Mouse (Mus musculus): ENCODE measurements around the gene Lekr1. TPM values are rescaled to one million over a fixed set of nuclear protein-coding genes. Genes with fewer than 3 reads are reported as not detected.

The Lekr1 gene
- total and polyA plus RNA-seq, 3 experiments, result 1.8 to 2.5 TPM; not detected in 1

- Histone ChIP-seq H3K9ac (ENCODE audit: control insufficient read depth, low read depth, low read length, poor library complexity, severe bottlenecking) (no peak overlapping the region), H3K27me3 (ENCODE audit: control insufficient read depth in 1 of 2, insufficient read depth in 2 of 2, low read length in 2 of 2) (peaks cover 0 to 10% of the 10 kb centered on the region in 2 experiments; a peak in 2 of 4 replicates), H3K36me3 (ENCODE audit: control insufficient read depth in 1 of 2, insufficient read depth in 2 of 2, low read length in 2 of 2) (no peaks in the 10 kb centered on the region), H3K4me3 (ENCODE audit: control insufficient read depth in 1 of 2, insufficient read depth in 1 of 2, low read depth in 2 of 2, low read length in 2 of 2) (no peak overlapping the region), H3K79me2 (ENCODE audit: control insufficient read depth, insufficient read depth, low read length, poor library complexity) (no peaks in the 10 kb centered on the region), H3K4me1 (ENCODE audit: control insufficient read depth in 1 of 2, insufficient read depth in 2 of 2, low read length in 2 of 2) (no peaks in the 10 kb centered on the region), H3K27ac (ENCODE audit: control insufficient read depth, low read depth, low read length) (no peak overlapping the region), H3K9me3 (replicated peaks; ENCODE audit: insufficient read depth, low read length) (no peaks in the 10 kb centered on the region)
- no peak for DNase-seq (ENCODE audit: low read depth, low spot score)
- TF ChIP-seq NRF1 (IDR thresholded peaks at IDR 0.05; ENCODE audit: insufficient read depth, low read depth, low read length, poor library complexity, severe bottlenecking), result no peak
Measured at GRCm38 (mm10) chr3:65868931-65869330, 202.9 kb downstream of the Lekr1 start.

DNA sequence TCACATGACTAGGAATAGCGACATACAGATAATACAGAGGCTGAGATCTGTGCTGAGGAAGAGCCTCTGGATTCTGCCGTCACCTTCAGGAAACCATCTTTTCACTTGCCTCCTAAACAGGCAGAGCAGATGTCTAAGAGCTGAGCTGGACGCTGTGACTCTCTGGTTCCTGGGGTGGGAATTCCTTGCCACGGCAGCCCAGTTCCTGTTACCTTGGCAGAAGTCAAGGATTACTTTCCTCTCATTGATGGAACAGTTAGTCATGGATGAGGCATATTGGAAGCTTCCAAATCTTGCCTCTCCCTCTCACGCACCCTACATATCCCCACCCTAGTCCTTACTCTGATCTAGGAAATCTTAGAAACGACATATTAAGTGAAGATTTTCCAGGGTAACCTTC lies 203.7 kb downstream of the Lekr1 start:
- no peaks in the 10 kb centered on the region for H3K4me1 ChIP-seq (ENCODE audit: control insufficient read depth in 1 of 2, insufficient read depth in 2 of 2, low read length in 2 of 2)
- TF ChIP-seq MYC (IDR thresholded peaks at IDR 0.05; ENCODE audit: low read depth, low read length) (no peak), MEF2A (IDR thresholded peaks at IDR 0.05; ENCODE audit: extremely low read depth, insufficient replicate concordance, low read depth, low read length, poor library complexity, severe bottlenecking) (no peak), KAT2A (conservative IDR thresholded peaks at IDR 0.05; ENCODE audit: low read depth, low read length) (no peak), BHLHE40 (IDR thresholded peaks at IDR 0.05; ENCODE audit: borderline replicate concordance, low read depth, low read length) (no peak), ETS1 (IDR thresholded peaks at IDR 0.05; ENCODE audit: low read depth, low read length) (no peak), E2F4 (IDR thresholded peaks at IDR 0.05; ENCODE audit: borderline replicate concordance, low read depth, low read length) (no peak), POLR2AphosphoS2 (IDR thresholded peaks at IDR 0.05; ENCODE audit: low read length) (no peak), ZNF384 (IDR thresholded peaks at IDR 0.05; ENCODE audit: low read depth, low read length) (no peak), GATA1 (IDR thresholded peaks at IDR 0.05; ENCODE audit: low read depth, low read length) (no peak), MAFK (IDR thresholded peaks at IDR 0.05; ENCODE audit: borderline replicate concordance, low read depth, low read length) (no peak), NRF1 (IDR thresholded peaks at IDR 0.05; ENCODE audit: insufficient read depth, low read depth, low read length, poor library complexity, severe bottlenecking) (no peak), MXI1 (IDR thresholded peaks at IDR 0.05; ENCODE audit: low read depth, low read length) (no peak), GABPA (IDR thresholded peaks at IDR 0.05; ENCODE audit: low read depth, low read length) (no peak)
- no peak for DNase-seq (ENCODE audit: low read depth, low spot score)
- no peaks in the 10 kb centered on the region for H3K36me3 ChIP-seq (ENCODE audit: control insufficient read depth in 1 of 2, insufficient read depth in 2 of 2, low read length in 2 of 2)
- H3K27ac ChIP-seq (ENCODE audit: control insufficient read depth, low read depth, low read length), result no peak overlapping the region
- no peak overlapping the region for H3K4me3 ChIP-seq (ENCODE audit: control insufficient read depth in 1 of 2, insufficient read depth in 1 of 2, low read depth in 2 of 2, low read length in 2 of 2)
- peaks cover 0 to 10% of the 10 kb centered on the region in 2 experiments; a peak in 2 of 4 replicates for H3K27me3 ChIP-seq (ENCODE audit: control insufficient read depth in 1 of 2, insufficient read depth in 2 of 2, low read length in 2 of 2)
- H3K9me3 ChIP-seq (replicated peaks; ENCODE audit: insufficient read depth, low read length), result no peaks in the 10 kb centered on the region
- H3K9ac ChIP-seq (ENCODE audit: control insufficient read depth, low read depth, low read length, poor library complexity, severe bottlenecking), result no peak overlapping the region
- H3K79me2 ChIP-seq (ENCODE audit: control insufficient read depth, insufficient read depth, low read length, poor library complexity), result no peaks in the 10 kb centered on the region

DNA sequence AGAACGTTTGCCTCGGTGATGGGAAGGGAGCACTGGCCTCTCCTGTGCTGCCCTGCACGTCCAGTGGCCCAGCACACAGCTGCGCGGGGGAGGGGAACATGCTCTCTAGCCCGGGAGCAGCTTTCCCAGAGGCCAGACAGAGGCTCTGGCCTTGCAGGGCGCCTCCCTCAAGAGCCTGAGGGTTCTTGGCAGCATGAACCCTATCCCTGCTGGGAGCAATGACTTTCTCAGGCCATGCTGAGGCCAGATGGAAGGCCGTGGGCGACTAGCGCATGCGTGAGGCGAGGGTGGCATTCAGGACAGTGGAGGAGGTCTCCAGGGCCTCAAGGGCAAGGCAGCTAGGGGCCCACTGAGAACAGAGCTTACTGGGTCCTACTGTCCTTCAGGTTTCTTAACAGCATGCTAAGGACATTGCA lies 205.2 kb downstream of the Lekr1 start:
- Histone ChIP-seq H3K9ac (ENCODE audit: control insufficient read depth, low read depth, low read length, poor library complexity, severe bottlenecking) (no peak overlapping the region), H3K4me3 (ENCODE audit: control insufficient read depth in 1 of 2, insufficient read depth in 1 of 2, low read depth in 2 of 2, low read length in 2 of 2) (no peak overlapping the region), H3K27me3 (ENCODE audit: control insufficient read depth in 1 of 2, insufficient read depth in 2 of 2, low read length in 2 of 2) (peaks cover 0 to 10% of the 10 kb centered on the region in 2 experiments; a peak in 3 of 4 replicates), H3K4me1 (ENCODE audit: control insufficient read depth in 1 of 2, insufficient read depth in 2 of 2, low read length in 2 of 2) (no peaks in the 10 kb centered on the region), H3K36me3 (ENCODE audit: control insufficient read depth in 1 of 2, insufficient read depth in 2 of 2, low read length in 2 of 2) (no peaks in the 10 kb centered on the region), H3K27ac (ENCODE audit: control insufficient read depth, low read depth, low read length) (no peak overlapping the region), H3K9me3 (replicated peaks; ENCODE audit: insufficient read depth, low read length) (no peaks in the 10 kb centered on the region), H3K79me2 (ENCODE audit: control insufficient read depth, insufficient read depth, low read length, poor library complexity) (no peaks in the 10 kb centered on the region)
- DNase-seq (ENCODE audit: low read depth, low spot score), result no peak
- TF ChIP-seq ZC3H11A (IDR thresholded peaks at IDR 0.05; ENCODE audit: low read depth, low read length), result no peak
- TF ChIP-seq TAL1 (IDR thresholded peaks at IDR 0.05; ENCODE audit: low read length), result no peak
- TF ChIP-seq MXI1 (IDR thresholded peaks at IDR 0.05; ENCODE audit: low read depth, low read length), result no peak
- no peak for TF ChIP-seq EP300 (IDR thresholded peaks at IDR 0.05; ENCODE audit: low read depth in 1 of 2, low read length in 2 of 2)
- TF ChIP-seq MYC (IDR thresholded peaks at IDR 0.05; ENCODE audit: low read depth, low read length), result no peak
- TF ChIP-seq HCFC1 (IDR thresholded peaks at IDR 0.05; ENCODE audit: low read depth, low read length), result no peak
- TF ChIP-seq RCOR1 (IDR thresholded peaks at IDR 0.05; ENCODE audit: low read depth, low read length), result no peak
- no peak for TF ChIP-seq USF1 (IDR thresholded peaks at IDR 0.05; ENCODE audit: low read depth, low read length)
- TF ChIP-seq UBTF (IDR thresholded peaks at IDR 0.05; ENCODE audit: borderline replicate concordance, insufficient read depth, low read depth, low read length), result no peak
- no peak for TF ChIP-seq JUND (IDR thresholded peaks at IDR 0.05; ENCODE audit: low read depth, low read length)
- no peak for TF ChIP-seq BHLHE40 (IDR thresholded peaks at IDR 0.05; ENCODE audit: borderline replicate concordance, low read depth, low read length)
- TF ChIP-seq ETS1 (IDR thresholded peaks at IDR 0.05; ENCODE audit: low read depth, low read length), result no peak
- TF ChIP-seq CTCF (IDR thresholded peaks at IDR 0.05 in 2 of 3, conservative IDR thresholded peaks at IDR 0.05 in 1 of 3; ENCODE audit: control insufficient read depth in 1 of 3, insufficient read depth in 1 of 3, low read depth in 2 of 3, low read length in 3 of 3, poor library complexity in 1 of 3, severe bottlenecking in 1 of 3), result no peak
- no peak for TF ChIP-seq MEF2A (IDR thresholded peaks at IDR 0.05; ENCODE audit: extremely low read depth, insufficient replicate concordance, low read depth, low read length, poor library complexity, severe bottlenecking)

Measured in MEL (cell line).